Mouse (Mus musculus): Measurements from ENCODE around the gene Itga5.

Gene Itga5

DNA sequence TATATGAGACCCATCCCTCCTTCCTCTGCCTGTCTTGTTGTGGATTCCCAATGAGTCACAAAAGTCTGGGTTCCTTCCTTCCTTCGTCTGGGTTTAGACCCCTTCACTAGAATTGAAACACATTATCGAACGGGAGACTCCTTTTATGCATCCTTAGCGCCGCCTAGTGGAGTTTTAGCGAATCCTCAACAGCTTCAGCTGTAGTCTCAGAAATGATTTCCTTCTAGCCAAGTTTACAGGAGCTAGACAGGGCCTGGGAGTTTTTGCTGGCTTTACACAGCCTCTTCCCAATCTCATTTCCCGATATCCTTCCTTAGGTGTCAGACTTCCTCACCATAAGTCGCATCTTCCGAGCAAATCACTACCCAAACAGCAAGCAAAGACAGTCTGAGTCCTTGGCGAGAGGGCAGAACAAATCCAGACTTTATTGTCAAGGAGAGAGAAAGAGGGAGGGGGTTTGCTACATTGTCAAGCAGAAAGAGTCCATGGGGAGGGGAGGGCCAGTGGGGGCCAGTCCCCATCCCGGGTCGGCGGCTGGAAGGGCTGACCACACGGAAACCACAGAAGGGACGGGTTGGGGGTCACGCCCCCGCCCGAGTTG, 53.0 kb downstream of the Itga5 start:
- peak; percentile 44 to 54 for DNase-seq (ENCODE audit: low spot score in 2 of 2)

- DNase-seq (ENCODE audit: low spot score in 2 of 2): no peak
Measured at GRCm38 (mm10) chr15:103310365-103310910, 56.1 kb downstream of the Itga5 start, which contains the start of gene Gpr84. Gpr84 (minus strand) TSS chr15:103310612.

DNA sequence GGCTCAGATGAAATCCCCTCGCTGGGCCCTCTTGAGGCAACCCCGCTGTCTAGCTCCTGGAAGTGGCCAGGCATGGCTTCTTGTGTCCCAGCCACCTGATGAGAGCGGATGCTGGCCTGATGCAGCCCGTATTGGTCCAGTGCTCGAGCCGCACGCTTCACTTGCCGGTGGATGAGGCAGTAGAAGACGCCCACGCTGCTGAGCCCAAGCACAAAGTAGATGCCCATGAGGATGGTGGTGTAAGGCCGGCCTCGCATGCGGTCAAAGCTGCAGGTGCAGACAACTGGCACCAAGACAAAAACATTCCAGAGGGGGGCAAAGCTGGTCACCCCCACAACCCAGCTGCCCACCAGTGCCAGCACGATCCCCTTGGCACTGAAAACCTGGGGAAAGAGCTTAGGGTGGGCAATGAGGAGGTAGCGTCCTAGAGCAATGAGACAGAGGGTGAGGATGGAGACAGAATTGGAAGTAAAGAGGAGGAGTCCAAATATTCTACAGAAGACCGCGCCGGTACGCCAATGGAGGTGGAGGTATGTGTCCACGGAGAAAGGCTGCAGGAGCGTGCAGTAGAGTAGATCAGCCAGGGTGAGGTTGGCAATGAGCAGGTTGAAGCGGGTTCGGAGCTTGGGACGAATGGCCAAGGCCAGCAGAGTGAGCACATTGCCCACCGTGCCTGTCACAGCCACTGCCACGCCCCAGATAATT, 57.5 kb downstream of the Itga5 start:
- no peak for DNase-seq (ENCODE audit: low spot score in 2 of 2)

DNA sequence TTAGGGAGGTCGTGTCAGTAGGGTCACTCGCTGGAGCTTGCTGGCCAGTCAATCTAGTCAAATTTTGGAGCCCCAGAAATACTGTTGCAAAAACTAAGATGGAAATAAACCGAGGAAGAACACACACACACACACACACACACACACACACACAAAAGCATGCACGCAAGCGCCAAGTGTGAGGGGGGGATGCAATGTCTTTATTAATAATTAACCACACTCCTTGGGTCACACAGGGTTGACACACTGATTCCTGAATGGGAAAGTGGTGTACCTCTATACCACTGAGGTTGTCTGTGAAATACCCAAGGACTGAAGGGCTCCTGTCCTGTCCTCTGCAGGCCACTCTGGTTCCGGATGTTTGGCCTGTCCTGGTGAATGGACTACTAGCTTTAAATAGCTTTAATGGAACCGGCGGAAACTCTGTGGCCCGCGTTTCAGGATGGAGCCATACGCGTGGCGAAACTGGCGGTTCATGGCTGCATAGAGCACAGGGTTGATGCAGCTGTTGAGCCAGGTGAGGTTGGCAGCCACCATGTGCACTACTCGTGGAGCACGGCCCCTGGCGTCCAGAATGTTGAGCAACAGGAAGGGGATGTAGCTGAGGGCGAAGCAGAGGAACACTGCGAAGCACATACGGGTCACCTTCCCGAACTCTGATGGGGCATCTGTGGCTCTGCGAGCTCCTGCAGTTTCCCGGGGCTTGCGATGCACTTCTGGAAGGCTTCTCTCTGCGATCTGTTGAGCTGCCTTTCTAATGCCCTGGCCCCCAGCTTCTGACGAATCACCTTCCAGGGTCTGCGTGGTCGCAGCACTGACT, 58.3 kb downstream of the Itga5 start:
- no peak for DNase-seq (ENCODE audit: low spot score in 2 of 2)

- peak; percentile 90 to 92 for DNase-seq (ENCODE audit: low spot score in 2 of 2)
Measured at GRCm38 (mm10) chr15:103307125-103307524, 59.4 kb downstream of the Itga5 start.

DNA sequence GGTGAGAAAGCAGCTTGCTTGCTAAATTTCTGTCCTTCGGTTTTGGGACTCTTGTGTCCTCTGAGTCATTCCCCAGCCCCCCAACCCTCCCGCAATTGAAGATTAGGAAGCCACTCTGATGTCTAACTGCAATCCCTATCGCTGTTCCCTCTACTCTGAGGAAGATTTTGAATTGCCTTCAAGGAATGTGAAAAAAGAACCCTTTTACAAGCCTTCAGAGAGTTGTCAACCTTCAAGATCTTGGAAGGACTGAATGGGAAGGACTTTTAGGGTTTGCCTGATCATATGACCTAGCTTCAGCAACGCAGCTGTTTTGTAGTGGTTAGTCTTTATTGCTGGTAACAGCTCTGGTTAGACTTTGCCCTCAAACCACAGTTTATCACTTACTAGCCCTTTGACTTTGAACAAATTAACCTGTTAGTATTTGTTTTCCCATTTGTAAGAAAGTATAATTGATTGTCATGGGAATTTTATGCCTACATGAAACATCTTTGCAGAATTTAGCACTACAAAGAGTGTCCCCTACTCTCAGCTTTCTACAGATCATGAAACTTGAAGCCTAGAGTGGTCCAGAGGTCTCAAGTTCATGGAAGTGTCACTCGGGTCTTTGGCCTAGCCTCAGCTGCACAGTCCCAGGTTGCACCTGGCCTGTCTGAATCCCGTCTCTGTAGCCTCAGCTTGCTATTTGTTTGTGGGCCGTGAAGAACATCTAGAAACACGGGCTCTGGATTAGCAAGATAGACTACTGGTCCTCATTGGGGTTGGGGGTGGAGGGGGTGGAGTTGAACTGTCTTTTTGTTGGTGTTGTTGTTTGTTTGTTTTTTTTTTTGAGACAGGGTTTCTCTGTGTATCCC, 60.5 kb downstream of the Itga5 start:
- DNase-seq (ENCODE audit: low spot score in 2 of 2): no peak

DNA sequence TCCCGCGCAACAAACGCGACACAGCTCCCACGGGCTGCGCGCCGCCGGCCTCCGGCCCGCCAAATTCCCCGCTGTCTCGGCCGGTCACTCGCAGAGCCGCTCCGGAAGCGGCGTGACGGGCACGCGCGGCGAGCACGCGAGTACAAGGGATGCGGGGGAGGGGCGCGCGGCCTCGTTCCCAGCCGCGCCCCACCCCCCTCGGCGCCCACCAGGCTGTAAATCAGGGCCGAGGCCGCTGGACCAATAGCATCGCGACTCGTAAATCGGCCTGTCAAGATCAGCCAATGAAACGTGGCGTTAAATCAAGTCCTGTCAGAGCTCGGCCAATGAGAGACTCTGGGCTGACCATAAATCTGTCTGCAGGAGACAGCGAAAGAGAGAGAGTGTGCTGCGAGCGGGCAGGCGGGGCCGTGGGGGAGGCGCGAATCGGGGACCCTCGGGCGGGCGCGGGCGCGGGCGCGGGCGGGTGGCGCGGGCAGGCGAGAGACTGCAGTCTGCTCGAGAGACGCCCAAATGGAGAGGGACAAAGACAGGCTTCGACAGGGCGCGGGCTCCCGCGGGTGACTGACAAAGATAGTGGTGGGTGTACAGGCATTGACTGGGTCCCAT, 61.4 kb downstream of the Itga5 start:
- DNase-seq (ENCODE audit: low spot score in 2 of 2): peak; percentile 82 to 86

- no peak for DNase-seq (ENCODE audit: low spot score in 2 of 2)
Measured at GRCm38 (mm10) chr15:103304616-103304969, 62.0 kb downstream of the Itga5 start.

DNA sequence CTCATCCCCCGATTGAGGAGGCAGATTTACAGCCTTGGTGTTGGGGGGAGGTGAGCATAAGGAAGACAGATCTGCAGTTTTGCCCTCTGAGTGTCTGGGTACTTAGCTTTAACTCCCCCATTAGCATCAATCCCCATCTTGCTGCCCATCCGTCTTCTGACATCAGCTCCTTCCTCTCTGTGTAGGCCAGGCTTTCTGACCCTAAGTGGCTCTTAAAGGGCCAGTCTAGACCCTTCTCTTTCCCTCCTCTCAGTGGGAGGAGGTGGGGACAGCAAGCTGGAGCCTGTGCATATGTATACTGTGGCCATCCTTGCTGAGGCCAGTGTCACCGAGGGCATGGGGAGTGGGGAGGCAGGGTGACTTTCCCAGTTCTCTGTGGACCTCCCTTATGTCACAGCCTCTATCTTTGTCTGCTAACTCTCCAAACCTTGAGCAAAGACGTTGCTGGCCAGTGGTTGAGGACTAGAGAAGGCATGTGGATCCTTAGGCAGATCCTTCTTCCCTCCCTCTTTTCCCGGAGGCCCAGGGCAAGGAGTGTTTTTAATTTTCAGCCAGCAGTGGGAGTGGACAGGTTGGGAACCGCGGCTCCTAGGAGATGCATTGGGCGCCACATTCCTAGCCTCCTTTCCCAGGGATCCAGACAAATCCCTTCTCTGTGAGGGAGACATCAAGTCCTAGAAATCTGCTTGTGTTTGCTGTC, 62.5 kb downstream of the Itga5 start:
- DNase-seq (ENCODE audit: low spot score in 2 of 2): no peak

DNA sequence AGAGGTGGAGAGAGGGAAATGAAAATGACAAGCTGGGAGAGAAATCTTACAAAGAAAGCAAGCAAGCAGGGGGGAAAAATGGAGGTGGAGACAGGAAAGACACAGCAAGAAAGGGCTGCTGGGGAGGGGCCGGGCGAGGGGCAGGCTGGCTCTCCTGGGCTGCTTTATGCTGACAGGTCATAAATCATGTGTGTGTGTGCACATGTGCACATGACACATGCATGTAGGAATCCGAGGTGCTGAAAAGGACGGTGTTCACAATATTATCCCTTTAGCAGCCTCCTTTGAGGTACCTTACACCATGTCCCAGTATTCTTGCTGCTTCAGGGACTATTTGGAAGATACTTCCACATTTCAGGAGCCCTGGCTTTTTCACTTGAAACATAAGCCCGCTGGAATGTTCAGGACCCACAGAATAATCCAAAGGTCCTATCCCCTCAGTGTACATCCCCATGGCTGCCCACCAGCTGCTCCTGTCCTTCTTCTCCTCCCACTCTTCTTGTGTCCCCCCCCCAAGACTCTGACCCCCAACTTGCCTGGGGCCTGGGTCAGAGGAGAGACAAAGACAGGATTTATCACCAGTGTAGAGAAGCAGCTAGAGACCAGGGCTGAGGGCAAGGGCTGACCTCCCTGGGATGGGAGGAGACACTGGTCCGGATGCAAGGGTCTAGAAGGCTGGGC, 64.1 kb downstream of the Itga5 start:
- no peak for DNase-seq (ENCODE audit: low spot score in 2 of 2)

GRCm38 (mm10) chr15:103301547-103302340, 64.8 kb downstream of the Itga5 start:
- DNase-seq (ENCODE audit: low spot score in 2 of 2): no peak

DNA sequence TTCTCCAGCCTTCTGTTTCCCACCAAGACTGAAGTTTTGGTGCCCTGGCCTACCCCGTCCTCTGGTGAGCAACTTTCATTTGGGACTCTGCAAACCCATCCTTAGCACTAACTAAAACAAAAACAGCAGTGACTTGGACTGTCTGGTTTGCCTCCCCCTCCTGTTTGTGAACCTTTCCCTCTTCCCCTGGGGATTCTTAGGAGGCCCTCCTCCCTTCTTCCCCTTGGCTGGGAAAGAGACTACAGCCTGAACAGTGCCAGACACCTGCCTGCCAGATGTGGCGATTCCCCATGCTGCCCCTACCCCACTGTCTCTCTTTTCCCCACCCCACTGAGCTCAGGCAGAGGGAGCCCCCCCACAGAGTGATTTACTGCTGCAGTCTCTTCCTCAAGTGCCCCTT, 65.5 kb downstream of the Itga5 start:
- no peak for DNase-seq (ENCODE audit: low spot score in 2 of 2)

GRCm38 (mm10) chr15:103300560-103300959, 66.0 kb downstream of the Itga5 start:
- DNase-seq (ENCODE audit: low spot score in 2 of 2): no peak

GRCm38 (mm10) chr15:103300067-103300471, 66.5 kb downstream of the Itga5 start:
- DNase-seq (ENCODE audit: low spot score in 2 of 2): no peak

GRCm38 (mm10) chr15:103299644-103300043, 66.9 kb downstream of the Itga5 start:
- DNase-seq (ENCODE audit: low spot score in 2 of 2): no peak

DNA sequence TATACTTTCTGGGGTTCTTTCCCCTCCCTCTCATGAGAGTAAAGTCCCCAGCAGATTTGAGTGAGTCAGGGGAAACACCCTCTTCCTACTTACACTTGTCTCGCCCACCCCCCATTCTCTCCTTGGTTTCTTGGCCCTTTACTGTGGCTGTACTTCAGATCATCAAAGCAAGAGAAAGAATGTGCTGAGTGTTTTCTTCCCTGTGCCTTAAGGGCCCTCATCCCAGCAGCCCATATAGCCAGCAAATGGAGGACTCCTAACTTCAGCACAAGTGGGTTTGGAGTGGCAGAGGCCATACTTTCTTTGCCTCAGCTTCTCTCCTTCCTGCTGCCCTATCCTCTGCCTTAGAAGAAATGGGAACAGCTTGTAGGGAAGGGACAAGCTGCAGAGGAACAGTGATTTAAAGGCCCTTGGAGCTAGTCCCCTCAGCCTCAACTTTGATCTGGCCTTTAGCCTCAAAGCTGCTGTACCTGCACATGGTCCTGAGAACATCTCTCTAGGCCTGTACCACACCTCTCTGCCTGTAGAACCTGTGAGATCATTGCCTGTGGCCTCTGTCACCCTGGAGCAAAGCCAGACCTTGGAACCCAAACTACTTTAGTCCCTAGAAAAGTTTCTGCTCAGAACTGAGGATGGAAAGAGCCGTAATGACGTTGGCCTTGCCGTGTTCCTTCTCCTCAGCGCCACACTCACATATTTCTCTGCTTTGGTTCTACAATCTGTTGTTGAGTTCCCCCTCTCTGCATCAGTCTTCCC, 67.5 kb downstream of the Itga5 start:
- DNase-seq (ENCODE audit: low spot score in 2 of 2): no peak

GRCm38 (mm10) chr15:103298026-103298425, 68.5 kb downstream of the Itga5 start:
- DNase-seq (ENCODE audit: low spot score in 2 of 2): no peak

- DNase-seq (ENCODE audit: low spot score in 2 of 2): no peak
Measured at GRCm38 (mm10) chr15:103297313-103297712, 69.2 kb downstream of the Itga5 start.
